Mouse (Mus musculus) midbrain, embryonic 10.5 days (tissue): ENCODE measurements around the gene Lcn10. TPM values are rescaled to one million over a fixed set of nuclear protein-coding genes. Genes with fewer than 3 reads are reported as not detected.

Experiments
- DNase-seq: peaks from one replicate; pipeline ENCODE4 v3.0.0-alpha.2; 2017; ENCODE audit warnings: low spot score
- H3K27ac ChIP-seq: fragments of 300-500 bp; sonication (generic); replicated peaks from 2 replicates; pipeline ENCODE4 v1.5.1; 2016; ENCODE audit warnings: mild to moderate bottlenecking
- H3K27me3 ChIP-seq: fragments of 300-500 bp; sonication (generic); 2 replicates; pipeline ENCODE4 v1.6.1; 2016; ENCODE audit warnings: low read depth, mild to moderate bottlenecking; ENCODE audit not compliant: poor library complexity, severe bottlenecking
- H3K36me3 ChIP-seq: fragments of 300-500 bp; sonication (generic); 2 replicates; pipeline ENCODE4 v1.6.1; 2016; ENCODE audit warnings: mild to moderate bottlenecking, moderate library complexity
- H3K4me1 ChIP-seq: fragments of 300-500 bp; sonication (generic); 2 replicates; pipeline ENCODE4 v1.6.1; 2016
- H3K4me3 ChIP-seq: fragments of 300-500 bp; sonication (generic); 2 replicates; pipeline ENCODE4 v1.5.1; 2016; ENCODE audit warnings: mild to moderate bottlenecking, moderate library complexity
- H3K9me3 ChIP-seq: fragments of 300-500 bp; sonication (generic); replicated peaks from 2 replicates; pipeline ENCODE4 v1.6.1; 2016; ENCODE audit warnings: mild to moderate bottlenecking
- WGBS: fragments of 180-500 bp; shearing (Covaris S2); methylation state at CpG from one replicate; pipeline ENCODE4 v1.1.7; 2016; 5-methylcytosine and 5-hydroxymethylcytosine counted together
- polyA plus RNA-seq: library from polyadenylated mRNA; unstranded; fragments of >200 nt; fragmentation: Nextera tagmentation; extraction: Ambion mirVana; gene quantifications from 2 replicates; pipeline ENCODE4 v1.2.1, GENCODE M21; 2016

The Lcn10 gene
- polyA plus RNA-seq, result not detected in 2 replicates

DNA sequence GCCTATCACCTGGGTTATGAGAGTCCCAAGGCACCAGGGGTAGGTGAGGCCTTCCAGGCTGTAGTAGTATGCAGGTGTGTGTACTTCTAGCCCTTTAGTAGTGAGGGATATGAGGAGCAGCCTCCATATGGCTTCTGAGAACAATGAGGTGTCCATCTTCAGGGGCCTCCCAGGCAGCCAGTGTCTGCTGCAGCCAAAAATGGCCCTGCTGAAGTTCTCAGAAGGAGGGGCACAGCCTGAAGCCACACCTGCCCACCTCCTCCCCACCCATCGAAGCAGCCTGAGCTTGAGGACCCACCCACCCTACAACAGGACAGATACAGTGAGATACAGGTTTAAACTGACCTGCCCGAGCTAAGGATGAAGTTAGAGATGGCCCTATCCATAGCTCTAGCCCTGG lies at the start of gene Lcn10:
Gene Lcn10, plus strand, starts transcription at position 301 of the 400 bp plus-strand sequence.
- H3K27me3 ChIP-seq, result no peaks in the 10 kb centered on the region
- WGBS, result 78% methylated on average over 2 of the region's 2 CpGs
- no peak within 1 kb of the TSS for H3K4me3 ChIP-seq
- H3K27ac ChIP-seq, result no peak within 1 kb of the TSS
- no peaks in the 10 kb centered on the region for H3K9me3 ChIP-seq
- no peaks in the 10 kb centered on the region for H3K36me3 ChIP-seq
- no peaks in the 10 kb centered on the region for H3K4me1 ChIP-seq
- no peak for DNase-seq

DNA sequence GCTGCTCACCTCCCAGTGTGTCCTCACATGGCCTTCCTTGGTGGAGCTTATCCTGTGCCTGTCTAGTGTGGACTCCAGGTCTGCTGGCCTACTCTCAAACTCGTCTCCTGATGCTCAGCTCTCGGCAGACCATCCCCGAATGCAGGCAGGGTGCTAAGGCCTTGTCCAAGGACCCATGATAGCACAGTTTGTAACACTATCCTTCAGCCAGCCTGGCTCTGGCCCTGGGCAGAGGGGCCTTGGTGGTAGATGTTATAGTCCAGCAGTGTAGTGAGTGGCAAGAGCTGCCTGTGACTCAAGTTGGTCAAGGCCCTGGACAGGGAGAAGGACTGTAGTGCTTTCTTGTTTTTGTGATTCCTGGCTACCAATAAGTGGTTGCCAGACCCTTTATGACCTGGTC lies 48.9 kb upstream of the Lcn10 start:
- H3K4me1 ChIP-seq, result peaks cover 3% of the 10 kb centered on the region
- DNase-seq, result no peak
- no peaks in the 10 kb centered on the region for H3K9me3 ChIP-seq
- 81% methylated on average over 3 of the region's 3 CpGs for WGBS
- H3K27me3 ChIP-seq, result no peaks in the 10 kb centered on the region
- H3K4me3 ChIP-seq, result no peak overlapping the region
- no peak overlapping the region for H3K27ac ChIP-seq
- H3K36me3 ChIP-seq, result no peaks in the 10 kb centered on the region

DNA sequence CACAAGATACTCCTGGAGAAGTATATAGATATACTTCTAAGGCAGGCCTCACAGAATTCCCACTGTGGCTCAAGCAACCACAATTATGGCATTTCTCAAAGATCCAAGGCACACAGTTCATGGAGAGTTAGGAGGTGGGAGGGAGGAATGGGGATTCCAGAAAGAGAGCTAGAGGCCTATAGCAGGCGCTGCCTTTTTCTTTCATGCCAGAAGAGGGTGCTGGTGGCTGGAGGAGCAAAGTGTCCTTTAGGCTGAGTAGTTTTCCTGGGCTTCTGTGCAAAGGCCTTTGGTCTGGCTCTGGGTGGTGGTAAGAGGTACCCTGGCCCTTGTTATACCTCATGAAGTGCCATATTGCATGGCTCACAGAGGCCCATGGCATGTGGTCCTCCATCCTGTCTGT lies 48.5 kb upstream of the Lcn10 start:
- H3K9me3 ChIP-seq, result no peaks in the 10 kb centered on the region
- 45% methylated on average over 1 of the region's 1 CpGs for WGBS
- no peak overlapping the region for H3K4me3 ChIP-seq
- no peak overlapping the region for H3K27ac ChIP-seq
- no peaks in the 10 kb centered on the region for H3K36me3 ChIP-seq
- DNase-seq, result no peak
- H3K27me3 ChIP-seq, result no peaks in the 10 kb centered on the region
- H3K4me1 ChIP-seq, result no peaks in the 10 kb centered on the region

DNA sequence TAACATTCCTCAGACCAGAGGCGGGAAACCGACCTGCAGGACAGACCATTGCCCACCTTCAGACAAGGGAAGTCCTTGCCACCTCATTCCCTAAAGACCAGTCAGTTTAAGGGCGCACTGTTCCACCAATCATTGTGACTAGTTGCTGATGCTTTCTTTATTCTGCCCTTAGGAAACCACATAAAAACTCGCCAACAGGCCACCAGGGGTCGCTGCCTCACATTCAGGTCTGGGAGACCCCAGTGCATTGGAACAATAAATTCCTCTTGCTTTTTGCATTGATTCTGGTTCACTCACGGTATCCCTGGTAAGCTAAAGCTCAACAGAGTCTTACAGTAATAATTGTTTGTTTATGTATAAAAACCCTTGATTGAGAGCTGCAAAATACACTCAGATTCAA lies 42.6 kb upstream of the Lcn10 start:
- no peak overlapping the region for H3K27ac ChIP-seq
- no peaks in the 10 kb centered on the region for H3K4me1 ChIP-seq
- peak; percentile 54 for DNase-seq
- H3K9me3 ChIP-seq, result no peaks in the 10 kb centered on the region
- no peak overlapping the region for H3K4me3 ChIP-seq
- 17% methylated on average over 6 of the region's 6 CpGs for WGBS
- no peaks in the 10 kb centered on the region for H3K27me3 ChIP-seq
- no peaks in the 10 kb centered on the region for H3K36me3 ChIP-seq

DNA sequence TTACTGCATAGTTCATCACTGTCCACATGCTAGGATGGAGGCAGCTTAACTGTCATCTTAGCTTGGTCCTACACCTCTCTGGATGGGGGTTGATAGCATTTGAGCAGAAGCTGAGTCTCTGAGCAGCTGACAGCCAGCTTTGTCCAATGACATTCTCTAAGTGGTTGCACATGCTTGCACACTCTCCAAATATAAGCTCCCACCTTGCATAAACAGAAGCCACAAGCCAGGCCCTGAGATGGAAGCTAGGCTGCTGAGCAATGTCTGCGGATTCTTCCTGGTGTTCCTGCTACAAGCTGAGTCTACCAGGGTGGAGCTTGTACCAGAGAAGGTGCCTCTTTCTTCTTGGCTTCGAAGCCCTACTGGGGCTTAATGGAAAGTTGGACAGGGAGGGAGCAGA lies 29.6 kb upstream of the Lcn10 start, which contains the start of gene Lcn8:
Gene Lcn8, plus strand, starts transcription at position 219 of the 400 bp plus-strand sequence.
- Histone ChIP-seq H3K4me1 (no peaks in the 10 kb centered on the region), H3K27me3 (no peaks in the 10 kb centered on the region), H3K27ac (no peak within 1 kb of the TSS), H3K9me3 (no peaks in the 10 kb centered on the region), H3K36me3 (no peaks in the 10 kb centered on the region), H3K4me3 (no peak within 1 kb of the TSS)
- no peak for DNase-seq
- 73% methylated on average over 2 of the region's 2 CpGs for WGBS

DNA sequence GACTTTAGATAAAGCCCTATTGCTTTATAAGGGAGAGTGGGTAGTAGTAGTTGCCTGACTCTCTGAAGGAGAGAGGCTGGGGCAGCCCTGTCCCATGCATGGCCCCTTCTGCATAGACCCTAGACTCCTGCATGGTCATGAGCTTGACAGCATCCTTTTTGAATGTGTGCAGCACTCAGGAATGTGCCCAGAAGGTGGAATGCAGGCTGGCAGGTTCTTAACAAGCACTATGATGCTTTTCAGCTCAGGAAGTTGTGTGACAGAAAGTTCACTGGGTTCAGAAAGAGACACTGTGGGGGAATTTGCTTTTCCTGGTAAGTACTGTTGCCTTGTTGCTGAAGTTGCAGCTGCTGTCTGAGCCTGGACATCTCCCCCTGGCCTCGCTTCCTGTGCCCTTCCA lies 28.0 kb upstream of the Lcn10 start:
- DNase-seq, result no peak

DNA sequence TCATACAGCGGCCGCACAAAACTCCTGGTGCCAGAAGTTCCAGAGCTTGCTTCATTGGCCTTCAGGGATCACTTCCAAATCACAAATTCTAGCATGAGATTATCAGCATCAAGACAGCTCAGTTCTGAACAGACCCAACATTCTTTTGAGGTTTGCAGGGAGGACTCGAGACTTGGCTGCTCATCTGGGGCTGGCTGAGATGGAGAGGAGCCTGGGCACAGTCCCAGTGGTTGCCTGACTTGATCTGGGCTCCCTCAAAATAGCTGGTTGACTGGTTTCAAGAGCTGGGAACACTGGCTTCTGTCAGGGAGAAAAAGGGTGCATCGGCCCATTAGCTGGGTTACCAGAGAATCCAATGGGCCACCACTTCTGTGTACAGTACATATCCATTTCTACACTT lies 25.8 kb upstream of the Lcn10 start:
- Histone ChIP-seq H3K4me3 (no peak overlapping the region), H3K9me3 (no peaks in the 10 kb centered on the region), H3K4me1 (no peaks in the 10 kb centered on the region), H3K36me3 (no peaks in the 10 kb centered on the region), H3K27ac (no peak overlapping the region), H3K27me3 (no peaks in the 10 kb centered on the region)
- WGBS, result 91% methylated on average over 4 of the region's 4 CpGs
- no peak for DNase-seq

More for the DNA sequence above, 28.0 kb upstream of the Lcn10 start:
- H3K4me1 ChIP-seq, result no peaks in the 10 kb centered on the region
- H3K27me3 ChIP-seq, result no peaks in the 10 kb centered on the region
- H3K4me3 ChIP-seq, result no peak overlapping the region
- no peaks in the 10 kb centered on the region for H3K36me3 ChIP-seq
- no peak overlapping the region for H3K27ac ChIP-seq
- no peaks in the 10 kb centered on the region for H3K9me3 ChIP-seq
- WGBS, result 67% methylated on average over 1 of the region's 1 CpGs

DNA sequence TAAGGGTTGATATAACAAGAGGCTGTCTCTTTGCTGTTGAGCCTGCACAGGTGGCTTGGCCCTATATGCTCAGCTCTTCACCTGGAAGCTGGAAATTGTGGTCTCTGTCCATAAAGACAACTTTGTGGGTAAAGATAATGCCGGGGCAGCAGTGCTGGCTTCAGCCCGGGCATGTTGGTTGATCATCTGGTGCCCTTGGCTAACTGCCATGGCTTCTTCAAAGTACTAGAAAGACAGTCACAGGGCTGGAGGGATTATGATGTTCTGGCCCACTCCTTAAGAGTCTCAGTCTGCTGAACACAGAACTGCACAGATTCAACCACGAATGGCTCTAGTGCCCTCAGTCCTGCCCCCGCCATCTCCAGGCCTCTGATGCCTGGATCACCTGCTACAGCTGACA lies 25.3 kb upstream of the Lcn10 start:
- Histone ChIP-seq H3K4me3 (no peak overlapping the region), H3K4me1 (no peaks in the 10 kb centered on the region), H3K36me3 (no peaks in the 10 kb centered on the region), H3K27ac (no peak overlapping the region), H3K27me3 (no peaks in the 10 kb centered on the region), H3K9me3 (no peaks in the 10 kb centered on the region)
- 85% methylated on average over 4 of the region's 4 CpGs for WGBS
- DNase-seq, result no peak

DNA sequence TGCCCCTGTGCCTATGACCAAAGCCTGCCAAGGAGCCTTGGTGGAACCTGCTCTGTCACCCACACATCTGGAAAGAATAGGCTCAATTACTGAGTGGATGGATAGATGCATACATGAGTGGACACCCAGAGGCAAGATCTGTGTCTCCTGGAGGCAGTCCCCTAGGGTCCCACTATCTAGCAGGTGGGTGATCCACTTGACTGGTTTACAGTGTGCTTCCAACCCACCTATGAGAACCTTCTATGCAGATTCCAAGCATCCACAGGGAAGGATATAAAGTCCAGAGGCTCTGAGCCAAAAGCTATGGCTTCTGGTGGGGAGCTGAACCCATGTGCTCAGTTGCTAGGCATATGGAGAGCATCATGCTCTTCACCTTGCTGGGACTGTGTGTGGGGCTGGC lies 24.9 kb upstream of the Lcn10 start, which contains the start of gene Lcn5:
Gene Lcn5, plus strand, starts transcription at position 301 of the 400 bp plus-strand sequence.
- no peak within 1 kb of the TSS for H3K27ac ChIP-seq
- no peaks in the 10 kb centered on the region for H3K36me3 ChIP-seq
- no peaks in the 10 kb centered on the region for H3K9me3 ChIP-seq
- no peaks in the 10 kb centered on the region for H3K27me3 ChIP-seq
- H3K4me3 ChIP-seq, result no peak within 1 kb of the TSS
- no peak for DNase-seq
- H3K4me1 ChIP-seq, result no peaks in the 10 kb centered on the region

DNA sequence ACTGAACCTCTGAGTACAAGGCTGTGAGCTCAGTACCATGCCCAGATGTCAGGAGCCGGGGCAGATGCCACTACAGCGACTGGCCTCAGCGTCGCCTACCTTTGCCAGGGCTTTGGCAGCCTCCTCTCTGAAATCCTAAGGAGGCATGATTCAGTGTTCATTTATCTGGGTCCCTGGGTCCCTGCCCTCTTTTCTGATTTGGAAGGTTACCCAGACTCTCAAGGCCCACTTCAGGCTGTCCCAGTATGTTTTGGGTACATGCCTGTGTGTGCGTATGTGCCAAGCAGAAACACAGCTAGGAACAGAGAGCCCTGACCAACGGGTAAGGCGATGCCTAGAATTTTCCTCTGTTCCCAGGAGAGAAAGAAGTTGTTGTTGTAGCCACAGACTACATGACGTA lies 22.2 kb upstream of the Lcn10 start:
- Histone ChIP-seq H3K27ac (no peak overlapping the region), H3K36me3 (no peaks in the 10 kb centered on the region), H3K4me1 (peaks cover 4% of the 10 kb centered on the region), H3K4me3 (no peak overlapping the region), H3K9me3 (no peaks in the 10 kb centered on the region), H3K27me3 (no peaks in the 10 kb centered on the region)
- no peak for DNase-seq
- 92% methylated on average over 8 of the region's 8 CpGs for WGBS

DNA sequence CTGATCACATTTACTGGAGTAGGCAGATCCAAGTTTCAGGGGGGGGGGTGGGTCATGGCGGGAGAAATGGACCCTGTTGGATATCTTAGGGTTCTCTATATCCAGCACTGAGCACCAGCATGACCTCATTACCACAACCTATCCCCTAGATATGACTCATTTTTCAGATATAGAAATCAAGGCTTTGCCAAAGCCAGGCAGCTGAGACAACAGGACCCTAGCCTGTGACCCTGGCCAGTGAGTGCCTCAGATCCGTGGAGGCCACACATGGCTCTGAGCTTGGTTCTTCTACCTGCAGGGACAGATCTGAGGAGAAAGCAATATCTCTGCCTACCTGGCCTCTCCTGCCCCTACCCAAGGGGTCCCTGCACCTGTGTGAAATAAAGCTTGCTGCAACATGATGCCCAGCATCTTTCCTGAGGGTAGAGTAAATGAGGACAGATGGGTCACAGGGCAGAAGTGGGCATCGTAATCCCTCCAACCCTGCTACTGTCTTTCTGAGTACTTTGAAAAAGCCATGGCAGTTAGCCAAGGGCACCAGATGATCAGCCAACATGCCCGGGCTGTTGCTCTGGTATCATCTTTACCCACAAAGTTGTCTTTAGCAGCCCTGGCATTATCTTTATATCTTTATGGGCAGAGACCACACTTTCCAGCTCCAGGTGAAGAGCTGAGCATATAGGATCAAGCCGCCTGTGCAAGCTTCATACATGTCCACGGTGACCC lies 21.1 kb upstream of the Lcn10 start:
- 93% methylated on average over 6 of the region's 6 CpGs for WGBS
- Histone ChIP-seq H3K27ac (no peak overlapping the region), H3K4me1 (peaks cover 5% of the 10 kb centered on the region), H3K4me3 (no peak overlapping the region), H3K9me3 (no peaks in the 10 kb centered on the region), H3K27me3 (no peaks in the 10 kb centered on the region), H3K36me3 (no peaks in the 10 kb centered on the region)
- no peak for DNase-seq

DNA sequence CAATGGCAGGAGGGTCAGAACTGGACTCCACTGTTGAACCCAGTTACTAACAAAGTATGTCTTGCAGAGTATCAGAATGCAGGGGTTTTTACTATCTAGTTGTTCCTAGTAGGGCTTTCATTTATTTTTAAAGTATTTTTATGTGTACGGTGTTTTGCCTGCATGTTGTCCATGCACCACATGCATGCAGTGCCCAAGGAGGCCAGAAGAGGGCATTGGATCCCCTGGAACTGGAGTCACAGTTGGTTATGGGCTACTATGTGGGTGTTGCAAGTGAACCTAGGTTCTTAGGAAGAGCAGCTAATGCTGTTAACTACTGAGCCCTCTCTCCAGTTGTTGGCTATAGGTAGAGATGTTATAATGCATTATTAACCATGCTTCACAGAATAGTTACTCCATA lies 19.0 kb upstream of the Lcn10 start:
- no peaks in the 10 kb centered on the region for H3K27me3 ChIP-seq
- H3K4me3 ChIP-seq, result no peak overlapping the region
- no peaks in the 10 kb centered on the region for H3K9me3 ChIP-seq
- peaks cover 5% of the 10 kb centered on the region for H3K4me1 ChIP-seq
- no peaks in the 10 kb centered on the region for H3K36me3 ChIP-seq
- DNase-seq, result peak; percentile 47
- 76% methylated on average over 1 of the region's 1 CpGs for WGBS
- H3K27ac ChIP-seq, result no peak overlapping the region

DNA sequence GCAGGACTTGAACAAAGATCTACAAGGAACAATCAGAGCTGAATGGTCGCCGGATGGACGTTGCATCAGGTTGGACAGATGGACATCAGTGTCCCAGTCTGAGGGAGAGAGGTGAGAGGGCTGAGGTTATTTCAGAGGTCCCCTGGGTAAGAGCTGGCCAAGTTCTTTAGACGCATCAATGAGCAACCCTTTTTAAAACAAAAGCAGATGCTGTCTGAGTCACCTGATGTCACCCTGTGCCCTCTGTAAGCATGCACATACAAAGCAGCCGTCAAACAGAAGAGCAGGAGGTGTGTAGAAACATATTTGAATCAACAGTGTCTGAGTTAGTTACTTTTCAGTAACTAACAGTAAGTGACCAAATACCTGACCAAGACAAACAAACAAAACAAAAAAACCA lies 18.4 kb upstream of the Lcn10 start:
- Histone ChIP-seq H3K36me3 (no peaks in the 10 kb centered on the region), H3K4me1 (peaks cover 5% of the 10 kb centered on the region), H3K4me3 (no peak overlapping the region), H3K9me3 (no peaks in the 10 kb centered on the region), H3K27ac (no peak overlapping the region), H3K27me3 (no peaks in the 10 kb centered on the region)
- DNase-seq, result no peak
- 82% methylated on average over 5 of the region's 5 CpGs for WGBS
